9 mouse cellular contexts compared by ENCODE assay signal in the genomic region with DNA sequence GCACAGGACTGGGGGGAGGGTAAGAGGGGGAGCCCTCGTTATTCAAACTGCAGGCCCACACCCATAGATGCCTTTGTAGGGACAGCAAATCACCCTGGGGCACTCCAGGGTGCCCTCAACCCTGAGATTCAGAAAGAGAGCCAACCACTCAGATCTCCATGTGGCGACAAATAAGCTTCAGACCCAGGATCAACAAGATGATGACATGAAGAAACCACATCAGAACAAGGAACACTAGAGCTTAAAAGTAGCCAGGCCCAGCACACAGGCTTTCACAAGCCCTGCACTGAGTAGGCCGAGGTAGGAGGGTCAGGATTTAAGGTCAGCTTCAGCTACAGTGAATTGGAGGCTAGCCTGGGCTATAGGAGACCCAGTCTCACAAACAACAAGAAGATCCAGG. TPM values are rescaled to one million over a fixed set of nuclear protein-coding genes. Genes with fewer than 3 reads are reported as not detected.
DNase-seq lines count a peak whose midpoint lies in the region; ATAC-seq and TF ChIP-seq lines count a peak whose summit lies in the region.
"Had no signal": no experiment of that assay in that cellular context is flagged by ENCODE, and none has a peak within 500 bp of the region (broad histone marks: within the 10 kb centered on the region; RNA-seq: fewer than 3 reads in every experiment).

No protein-coding gene starts in this region.

- WGBS in kidney, adult 2 months, result 44% methylated on average over 3 of the region's 3 CpGs
- 67% methylated on average over 3 of the region's 3 CpGs for WGBS in embryonic facial prominence, embryonic 10.5 days
- 59% methylated on average over 3 of the region's 3 CpGs for WGBS in intestine, embryonic 15.5 days
- WGBS in neural tube, embryonic 12.5 days, result 63% methylated on average over 3 of the region's 3 CpGs

- intact Hi-C loops in gastrocnemius, postnatal 14 days (cut with DNase I; ENCODE audit: low total_unique reads), result no loop called here

- no peaks in the 10 kb centered on the region for H3K9me3 ChIP-seq in embryonic facial prominence, embryonic 10.5 days
- no peaks in the 10 kb centered on the region for H3K9me3 ChIP-seq in intestine, embryonic 15.5 days
- H3K9me3 ChIP-seq in neural tube, embryonic 12.5 days, result no peaks in the 10 kb centered on the region
- H3K9me3 ChIP-seq: limb, embryonic 15.5 days had no signal

- no peak for TF ChIP-seq POLR2A in kidney, adult 2 months (IDR thresholded peaks at IDR 0.05; ENCODE audit: low read depth, low read length)

- H3K9ac ChIP-seq in intestine, embryonic 15.5 days, result no peak overlapping the region
- H3K9ac ChIP-seq in neural tube, embryonic 12.5 days, result no peak overlapping the region
- H3K9ac ChIP-seq: limb, embryonic 15.5 days had no signal

- no peak for TF ChIP-seq CTCF in kidney, adult 2 months (conservative IDR thresholded peaks at IDR 0.05; ENCODE audit: insufficient read depth, insufficient read length, low read depth, low read length)

- peak overlapping the region; percentile 41 for H3K27ac ChIP-seq in kidney, adult 2 months (ENCODE audit: insufficient read depth, low read depth, low read length)
- H3K27ac ChIP-seq in embryonic facial prominence, embryonic 10.5 days (replicated peaks), result peak overlapping the region; percentile 49
- H3K27ac ChIP-seq in intestine, embryonic 15.5 days, result peak overlapping the region; percentile 52
- H3K27ac ChIP-seq in neural tube, embryonic 12.5 days, result peak overlapping the region; percentile 28

- H3K36me3 ChIP-seq in kidney, adult 2 months (ENCODE audit: control insufficient read depth, insufficient read depth, low read length), result peaks cover 5% of the 10 kb centered on the region
- peaks cover 51% of the 10 kb centered on the region for H3K36me3 ChIP-seq in embryonic facial prominence, embryonic 10.5 days (replicated peaks)
- H3K36me3 ChIP-seq in intestine, embryonic 15.5 days, result 0 out of 2 replicates have a peak, but pooled peaks cover 11% of the 10 kb centered on the region
- H3K36me3 ChIP-seq in neural tube, embryonic 12.5 days, result peaks cover 34% of the 10 kb centered on the region

- H3K4me3 ChIP-seq in kidney, adult 2 months (ENCODE audit: insufficient read depth, low read depth, low read length), result no peak overlapping the region
- H3K4me3 ChIP-seq in embryonic facial prominence, embryonic 10.5 days, result no peak overlapping the region
- no peak overlapping the region for H3K4me3 ChIP-seq in intestine, embryonic 15.5 days (replicated peaks)
- H3K4me3 ChIP-seq in neural tube, embryonic 12.5 days, result no peak overlapping the region
- H3K4me3 ChIP-seq: limb, embryonic 15.5 days had no signal

- DNase-seq in kidney, adult 2 months, result no peak
- DNase-seq in kidney, adult 11 months, result no peak
- no peak for DNase-seq in embryonic facial prominence, embryonic 10.5 days (ENCODE audit: low spot score)
- DNase-seq in adrenal gland, postnatal 10 days, result no peak
- DNase-seq in T-cell, adult 2 months (ENCODE audit: low spot score), result no peak
- no peak for DNase-seq in gastrocnemius, postnatal 14 days

- H3K4me2 ChIP-seq in intestine, embryonic 15.5 days (replicated peaks), result no peak overlapping the region
- peak overlapping the region; percentile 22; the same call in 1 of the 2 replicates for H3K4me2 ChIP-seq in neural tube, embryonic 12.5 days (replicated peaks)
- H3K4me2 ChIP-seq: limb, embryonic 15.5 days had no signal

- ATAC-seq in intestine, embryonic 15.5 days, result peak; percentile 4; the same call in 1 of the 2 replicates
- no peak for ATAC-seq in neural tube, embryonic 12.5 days (ENCODE audit: low FRiP score, low read depth)

- H3K27me3 ChIP-seq in kidney, adult 2 months (replicated peaks; ENCODE audit: control insufficient read depth, insufficient read depth, low read length), result no peaks in the 10 kb centered on the region
- H3K27me3 ChIP-seq in embryonic facial prominence, embryonic 10.5 days (replicated peaks; ENCODE audit: low read depth, poor library complexity, severe bottlenecking), result no peaks in the 10 kb centered on the region
- H3K27me3 ChIP-seq in intestine, embryonic 15.5 days (replicated peaks), result no peaks in the 10 kb centered on the region
- H3K27me3 ChIP-seq in neural tube, embryonic 12.5 days (replicated peaks), result no peaks in the 10 kb centered on the region
- H3K27me3 ChIP-seq: limb, embryonic 15.5 days had no signal

- peaks cover 48% of the 10 kb centered on the region for H3K4me1 ChIP-seq in kidney, adult 2 months (ENCODE audit: control insufficient read depth, insufficient read depth, low read length)
- peaks cover 60% of the 10 kb centered on the region for H3K4me1 ChIP-seq in embryonic facial prominence, embryonic 10.5 days
- H3K4me1 ChIP-seq in intestine, embryonic 15.5 days (replicated peaks), result peaks cover 46% of the 10 kb centered on the region
- peaks cover 75% of the 10 kb centered on the region for H3K4me1 ChIP-seq in neural tube, embryonic 12.5 days

RNA-seq across cellular contexts. Expression of a gene that starts 11.3 kb away (rescaled TPM):
- polyA plus RNA-seq in kidney, adult 2 months (2012; rRNA removed), result 296 TPM in 2 replicates
- polyA plus RNA-seq in embryonic facial prominence, embryonic 10.5 days (2016; fragmentation: Nextera tagmentation; extraction: Ambion mirVana), result 51.8 and 52.7 TPM in 2 replicates
- polyA plus RNA-seq in intestine, embryonic 15.5 days (2015; fragmentation: Nextera tagmentation; extraction: Ambion mirVana), result 58.0 and 74.2 TPM in 2 replicates
- polyA plus RNA-seq in neural tube, embryonic 12.5 days (2016; fragmentation: Nextera tagmentation; extraction: Ambion mirVana), result 181 and 188 TPM in 2 replicates
- total RNA-seq in adrenal gland, postnatal 10 days (2021), result 10 to 100 TPM; 65.7 to 80.6 TPM
- 10 to 100 TPM; 18.2 to 21.6 TPM for total RNA-seq in gastrocnemius, postnatal 14 days (2021)

RNA-seq across cellular contexts. Expression of a gene that starts 16.7 kb away (rescaled TPM):
- 11.2 and 17.8 TPM in 2 replicates for polyA plus RNA-seq in kidney, adult 2 months (2012; rRNA removed)
- 0.14 TPM in 1 of 2 replicates, not detected in the other for polyA plus RNA-seq in embryonic facial prominence, embryonic 10.5 days (2016; fragmentation: Nextera tagmentation; extraction: Ambion mirVana)
- 2.3 and 2.9 TPM in 2 replicates for polyA plus RNA-seq in intestine, embryonic 15.5 days (2015; fragmentation: Nextera tagmentation; extraction: Ambion mirVana)
- 0.14 TPM in 1 of 2 replicates, not detected in the other for polyA plus RNA-seq in neural tube, embryonic 12.5 days (2016; fragmentation: Nextera tagmentation; extraction: Ambion mirVana)
- 1 to 10 TPM in 1 of 2 experiments, under 1 TPM in 1; 0.79 to 1.7 TPM for total RNA-seq in adrenal gland, postnatal 10 days (2021)
- total RNA-seq in gastrocnemius, postnatal 14 days (2021), result not detected

RNA-seq across cellular contexts. Expression of a gene that starts 24.1 kb away (rescaled TPM):
- polyA plus RNA-seq in kidney, adult 2 months (2012; rRNA removed), result 106 and 120 TPM in 2 replicates
- 347 and 351 TPM in 2 replicates for polyA plus RNA-seq in embryonic facial prominence, embryonic 10.5 days (2016; fragmentation: Nextera tagmentation; extraction: Ambion mirVana)
- polyA plus RNA-seq in intestine, embryonic 15.5 days (2015; fragmentation: Nextera tagmentation; extraction: Ambion mirVana), result 286 and 323 TPM in 2 replicates
- 264 and 277 TPM in 2 replicates for polyA plus RNA-seq in neural tube, embryonic 12.5 days (2016; fragmentation: Nextera tagmentation; extraction: Ambion mirVana)
- total RNA-seq in adrenal gland, postnatal 10 days (2021), result 10 to 100 TPM; 91.5 to 94.7 TPM
- total RNA-seq in gastrocnemius, postnatal 14 days (2021), result 10 to 100 TPM; 65.9 to 77.0 TPM

RNA-seq across cellular contexts. Expression of a gene that starts 33.0 kb away (rescaled TPM):
- polyA plus RNA-seq in kidney, adult 2 months (2012; rRNA removed), result 3.2 and 3.5 TPM in 2 replicates
- 0.77 and 0.79 TPM in 2 replicates for polyA plus RNA-seq in embryonic facial prominence, embryonic 10.5 days (2016; fragmentation: Nextera tagmentation; extraction: Ambion mirVana)
- 2.4 and 2.5 TPM in 2 replicates for polyA plus RNA-seq in intestine, embryonic 15.5 days (2015; fragmentation: Nextera tagmentation; extraction: Ambion mirVana)
- 0.68 and 1.3 TPM in 2 replicates for polyA plus RNA-seq in neural tube, embryonic 12.5 days (2016; fragmentation: Nextera tagmentation; extraction: Ambion mirVana)
- 1 to 10 TPM; 3.3 to 3.6 TPM for total RNA-seq in adrenal gland, postnatal 10 days (2021)
- total RNA-seq in gastrocnemius, postnatal 14 days (2021), result under 1 TPM; 0.53 to 0.88 TPM

RNA-seq across cellular contexts. Expression of a gene that starts 40.2 kb away (rescaled TPM):
- polyA plus RNA-seq in kidney, adult 2 months (2012; rRNA removed), result 84.9 and 123 TPM in 2 replicates
- polyA plus RNA-seq in embryonic facial prominence, embryonic 10.5 days (2016; fragmentation: Nextera tagmentation; extraction: Ambion mirVana), result 105 and 109 TPM in 2 replicates
- polyA plus RNA-seq in intestine, embryonic 15.5 days (2015; fragmentation: Nextera tagmentation; extraction: Ambion mirVana), result 86.9 and 91.7 TPM in 2 replicates
- polyA plus RNA-seq in neural tube, embryonic 12.5 days (2016; fragmentation: Nextera tagmentation; extraction: Ambion mirVana), result 139 and 144 TPM in 2 replicates
- 10 to 100 TPM; 92.0 to 96.9 TPM for total RNA-seq in adrenal gland, postnatal 10 days (2021)
- 10 to 100 TPM; 22.9 to 25.7 TPM for total RNA-seq in gastrocnemius, postnatal 14 days (2021)
